Mouse (Mus musculus) ES-Bruce4 (cell line): ENCODE results near the gene Ccdc71.

Source experiments
- CTCF ChIP-seq: IDR thresholded peaks from one replicate; pipeline ENCODE4 v1.8.1; 2011; ENCODE audit warnings: low read depth, low read length
- EP300 ChIP-seq: IDR thresholded peaks from 2 replicates; pipeline ENCODE4 v1.6.1; 2011; ENCODE audit warnings: low read depth, low read length; ENCODE audit not compliant: insufficient read depth
- POLR2A ChIP-seq: IDR thresholded peaks from one replicate; pipeline ENCODE4 v1.8.1; 2011; ENCODE audit warnings: low read length; ENCODE audit not compliant: insufficient read depth

DNA sequence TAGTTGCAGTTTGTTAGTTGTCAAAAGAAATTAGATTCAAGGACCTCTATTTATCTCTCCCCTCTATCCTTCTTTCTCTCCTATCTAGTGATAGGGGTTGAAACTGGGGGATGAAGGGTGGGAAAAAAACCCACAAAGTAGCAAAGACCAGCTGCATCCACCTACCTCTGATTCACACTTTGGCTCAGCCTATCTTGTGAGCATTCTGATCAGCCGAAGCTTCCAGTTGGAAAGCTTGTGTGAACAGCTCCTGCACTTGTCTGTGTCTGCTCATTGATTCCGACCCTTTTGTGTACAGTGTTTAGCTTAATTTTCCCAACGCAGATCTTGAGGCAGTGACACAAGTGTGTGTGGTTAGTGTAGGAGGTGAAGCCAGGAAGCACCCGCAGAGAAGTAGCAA, 6.9 kb upstream of the Ccdc71 start:
- TF ChIP-seq CTCF (no peak), POLR2A (no peak), EP300 (no peak)
